Mouse (Mus musculus): ENCODE data around the gene Gm8300. TPM values are rescaled to one million over a fixed set of nuclear protein-coding genes. Genes with fewer than 3 reads are reported as not detected.
"Not testable (repeated sequence)": the region's sequence is repeated elsewhere in the genome, so short reads cannot be mapped to it uniquely, and the experiment has no call there.

Gm8300 gene
- total RNA-seq (2015; ENCODE audit: low replicate concordance) (not detected in 2 replicates), total RNA-seq (2017; ENCODE audit: low replicate concordance) (not detected in 2 replicates)

GRCm38 (mm10) chr12:87514016-87514415, at the start of gene Gm8300:
Gm8300 (plus strand) TSS chr12:87514316.
- ATAC-seq (replicated peaks; ENCODE audit: low FRiP score, poor library complexity, severe bottlenecking) = not testable (repeated sequence)

- no peak for ATAC-seq (replicated peaks; ENCODE audit: low FRiP score, poor library complexity, severe bottlenecking)
These were observed 49.3 kb upstream of the Gm8300 start for GRCm38 (mm10) chr12:87464678-87465297.

GRCm38 (mm10) chr12:87470263-87471136, 43.6 kb upstream of the Gm8300 start:
- no peak for ATAC-seq (replicated peaks; ENCODE audit: low FRiP score, poor library complexity, severe bottlenecking)

DNA sequence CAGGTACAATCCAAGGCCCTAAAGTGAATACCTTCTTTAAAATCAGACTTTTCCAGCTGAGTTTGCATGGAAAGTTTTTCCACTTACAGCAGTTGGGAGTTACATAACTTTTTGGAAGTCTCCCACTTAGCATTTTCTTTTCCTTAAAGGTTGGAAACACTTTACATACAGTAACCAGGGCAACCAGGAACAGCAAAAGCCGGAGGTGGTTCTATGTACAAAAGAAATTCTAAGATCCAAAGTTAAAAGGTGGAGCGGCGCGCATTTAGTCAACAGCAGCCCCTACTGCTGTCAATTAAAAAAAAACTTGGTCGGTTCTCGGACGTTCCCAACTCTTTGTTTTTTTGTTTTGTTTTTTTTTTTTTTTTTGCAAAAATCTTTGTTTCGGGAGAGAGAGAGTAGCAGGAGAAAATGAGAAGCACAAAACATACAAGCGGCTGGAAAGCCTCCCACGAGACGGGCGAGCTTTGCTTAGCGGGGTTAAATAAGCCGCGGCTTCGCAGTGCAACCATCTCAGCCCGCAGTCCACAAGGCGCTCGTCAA, 42.6 kb upstream of the Gm8300 start:
- no peak; the same call in 1 of the 2 replicates for ATAC-seq (replicated peaks; ENCODE audit: low FRiP score, poor library complexity, severe bottlenecking)

DNA sequence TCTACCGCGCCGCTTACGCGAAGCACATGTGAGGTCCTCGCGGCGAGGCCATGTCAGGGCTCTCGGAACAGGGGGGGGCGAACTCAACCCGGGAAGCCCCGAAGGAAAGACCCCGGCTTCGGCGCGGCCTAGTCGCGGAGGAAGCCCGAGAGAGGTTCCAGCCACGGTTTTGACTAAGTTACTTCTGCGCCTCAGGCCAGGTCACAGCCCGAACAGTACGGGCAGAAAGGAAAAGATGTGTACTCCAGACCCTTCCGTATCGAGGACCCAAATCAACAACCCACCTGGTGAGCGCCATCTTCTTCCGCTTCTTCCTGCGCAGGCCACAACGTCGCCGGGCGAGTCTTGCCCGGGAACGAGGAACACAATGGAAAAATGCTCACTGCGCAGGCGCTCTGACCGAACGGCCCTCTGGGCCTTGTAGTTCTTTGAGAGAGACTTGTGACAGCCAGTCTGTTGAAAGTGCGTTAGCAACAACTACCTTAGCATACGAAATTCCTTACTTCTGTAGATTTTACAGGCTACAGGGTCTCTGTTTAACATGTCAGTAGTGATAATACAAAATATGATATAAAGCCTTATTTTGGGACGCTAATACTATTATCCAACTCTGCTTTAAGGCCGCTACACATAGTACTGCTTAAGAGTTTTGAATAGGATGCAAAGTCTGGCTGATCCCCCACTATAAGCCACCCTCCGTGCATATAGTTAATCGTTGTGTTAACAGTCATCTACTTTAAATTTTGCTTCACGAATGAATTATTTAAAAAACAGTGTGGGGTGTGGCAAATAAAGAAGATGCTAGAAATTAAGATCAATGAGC, 41.9 kb upstream of the Gm8300 start, which contains the start of gene Snw1:
Gene Snw1, minus strand, starts transcription at position 311 of the 823 bp plus-strand sequence.
- ATAC-seq (replicated peaks; ENCODE audit: low FRiP score, poor library complexity, severe bottlenecking) = peak; percentile 96

DNA sequence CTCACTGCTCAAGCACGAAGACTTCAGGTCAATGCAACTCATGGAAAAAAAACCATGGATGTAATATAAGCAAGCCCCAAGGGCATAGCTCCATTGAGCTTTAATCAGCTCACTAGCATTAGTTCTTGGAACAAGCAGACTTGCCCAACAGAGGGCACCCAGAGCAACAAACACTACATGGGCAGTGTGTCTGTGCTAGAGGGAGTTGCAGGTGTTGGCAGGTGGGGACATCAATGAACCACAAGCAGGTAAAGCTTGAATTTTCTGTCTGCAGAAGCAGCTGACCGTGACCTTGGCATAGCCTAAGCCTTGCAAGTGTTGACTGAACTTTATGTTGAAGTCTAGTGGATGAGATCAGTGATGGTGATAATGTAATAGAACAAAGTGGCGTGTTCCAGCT, 39.4 kb upstream of the Gm8300 start:
- no peak for ATAC-seq (replicated peaks; ENCODE audit: low FRiP score, poor library complexity, severe bottlenecking)

DNA sequence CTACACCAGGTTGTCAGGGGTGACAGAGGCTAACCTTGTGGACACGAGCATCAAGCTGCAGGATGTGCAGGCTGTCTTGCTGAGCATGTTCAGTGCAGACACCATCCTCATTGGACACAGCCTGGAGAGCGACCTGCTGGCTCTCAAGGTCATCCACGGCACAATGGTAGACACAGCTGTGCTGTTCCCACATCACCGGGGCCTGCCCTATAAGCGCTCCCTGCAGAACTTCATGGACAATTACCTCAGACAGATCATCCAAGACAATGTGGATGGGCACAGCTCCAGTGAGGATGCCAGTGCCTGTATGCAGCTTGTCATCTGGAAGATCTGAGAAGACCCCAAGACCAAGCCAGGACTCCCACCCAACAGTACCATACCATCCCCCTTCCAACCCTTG, 31.6 kb upstream of the Gm8300 start:
- ATAC-seq (replicated peaks; ENCODE audit: low FRiP score, poor library complexity, severe bottlenecking) = not testable (repeated sequence)

DNA sequence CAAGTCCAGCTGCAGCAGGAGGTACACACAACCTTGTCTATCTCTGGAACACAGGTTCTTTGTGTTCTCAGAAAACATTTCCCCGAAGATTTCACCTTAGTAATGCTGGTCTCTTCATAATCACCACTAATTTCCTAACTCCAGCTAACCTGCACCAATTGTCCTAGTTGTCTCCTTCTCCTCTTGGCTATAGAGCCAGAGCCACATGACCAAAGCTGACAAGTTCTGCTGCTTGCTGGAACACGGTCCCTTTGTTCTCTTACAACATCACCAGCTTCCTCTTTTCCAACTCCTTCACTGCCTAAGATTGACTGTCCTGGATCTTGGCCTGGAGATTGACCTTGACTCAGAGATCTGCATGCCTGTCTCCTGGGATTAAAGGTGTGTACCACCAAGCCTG, 25.4 kb upstream of the Gm8300 start:
- not testable (repeated sequence) for ATAC-seq (replicated peaks; ENCODE audit: low FRiP score, poor library complexity, severe bottlenecking)

GRCm38 (mm10) chr12:87494421-87494820, 19.7 kb upstream of the Gm8300 start, which contains the start of gene Gm5788:
Gm5788 (plus strand) TSS chr12:87494721.
- not testable (repeated sequence) for ATAC-seq (replicated peaks; ENCODE audit: low FRiP score, poor library complexity, severe bottlenecking)

- ATAC-seq (replicated peaks; ENCODE audit: low FRiP score, poor library complexity, severe bottlenecking) = not testable (repeated sequence)
These were observed 5.5 kb downstream of the Gm8300 start for GRCm38 (mm10) chr12:87519616-87520015.

DNA sequence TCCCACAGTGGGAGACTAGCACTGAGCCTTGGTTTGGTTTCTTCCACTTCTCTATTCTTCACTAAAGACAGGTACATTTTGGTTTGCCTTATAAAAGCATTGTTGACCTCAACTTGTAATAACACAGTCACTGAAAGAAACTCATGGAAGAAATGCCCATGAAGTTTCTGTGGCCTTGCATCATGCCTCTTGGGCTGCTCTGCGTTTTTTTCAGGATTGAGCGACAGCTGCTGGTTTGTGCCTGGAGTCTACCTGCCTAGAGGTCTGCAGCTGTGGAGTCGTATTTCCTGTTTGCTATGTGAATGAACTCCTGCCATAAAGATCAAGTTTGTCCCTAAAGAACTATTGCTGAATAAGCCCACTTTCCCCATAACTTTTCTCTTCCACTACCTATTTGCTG, 29.8 kb downstream of the Gm8300 start:
- ATAC-seq (replicated peaks; ENCODE audit: low FRiP score, poor library complexity, severe bottlenecking) = no peak

- not testable (repeated sequence) for ATAC-seq (replicated peaks; ENCODE audit: low FRiP score, poor library complexity, severe bottlenecking)
These were observed 36.5 kb downstream of the Gm8300 start for GRCm38 (mm10) chr12:87550628-87551027.

Other genes with a start within 250 kb of the Gm8300 start
- 5.9 and 16.7 TPM in 2 replicates for gene Vipas39, start 248.1 kb upstream of the Gm8300 start, total RNA-seq (2015; ENCODE audit: low replicate concordance)
- gene Vipas39, start 248.1 kb upstream of the Gm8300 start, total RNA-seq (2017; ENCODE audit: low replicate concordance) = 5.9 and 6.6 TPM in 2 replicates
- gene Ahsa1, start 247.8 kb upstream of the Gm8300 start, total RNA-seq (2015; ENCODE audit: low replicate concordance) = 17.9 and 19.2 TPM in 2 replicates
- gene Ahsa1, start 247.8 kb upstream of the Gm8300 start, total RNA-seq (2017; ENCODE audit: low replicate concordance) = 53.0 and 74.6 TPM in 2 replicates
- gene Ism2, start 214.6 kb upstream of the Gm8300 start, total RNA-seq (2015; ENCODE audit: low replicate concordance) = not detected in 2 replicates
- gene Ism2, start 214.6 kb upstream of the Gm8300 start, total RNA-seq (2017; ENCODE audit: low replicate concordance) = not detected in 2 replicates
- gene Sptlc2, start 126.0 kb upstream of the Gm8300 start, total RNA-seq (2015; ENCODE audit: low replicate concordance) = 43.7 and 57.3 TPM in 2 replicates
- 33.7 and 61.5 TPM in 2 replicates for gene Sptlc2, start 126.0 kb upstream of the Gm8300 start, total RNA-seq (2017; ENCODE audit: low replicate concordance)
- gene Slirp, start 70.4 kb upstream of the Gm8300 start, total RNA-seq (2015; ENCODE audit: low replicate concordance) = 15.5 and 27.3 TPM in 2 replicates
- gene Slirp, start 70.4 kb upstream of the Gm8300 start, total RNA-seq (2017; ENCODE audit: low replicate concordance) = 0.85 and 21.6 TPM in 2 replicates
- gene Alkbh1, start 70.3 kb upstream of the Gm8300 start, total RNA-seq (2015; ENCODE audit: low replicate concordance) = 6.1 and 7.5 TPM in 2 replicates
- 9.8 and 15.7 TPM in 2 replicates for gene Alkbh1, start 70.3 kb upstream of the Gm8300 start, total RNA-seq (2017; ENCODE audit: low replicate concordance)
- gene Snw1, start 42.0 kb upstream of the Gm8300 start, total RNA-seq (2015; ENCODE audit: low replicate concordance) = 12.1 and 13.8 TPM in 2 replicates
- 36.2 and 38.6 TPM in 2 replicates for gene Snw1, start 42.0 kb upstream of the Gm8300 start, total RNA-seq (2017; ENCODE audit: low replicate concordance)
- not detected in 2 replicates for gene Gm5788, start 19.6 kb upstream of the Gm8300 start, total RNA-seq (2015; ENCODE audit: low replicate concordance)
- not detected in 2 replicates for gene Gm5788, start 19.6 kb upstream of the Gm8300 start, total RNA-seq (2017; ENCODE audit: low replicate concordance)
- gene Oog1, start 88.4 kb downstream of the Gm8300 start, total RNA-seq (2015; ENCODE audit: low replicate concordance) = not detected in 2 replicates
- gene Oog1, start 88.4 kb downstream of the Gm8300 start, total RNA-seq (2017; ENCODE audit: low replicate concordance) = not detected in 2 replicates
- gene Gm4027, start 104.6 kb downstream of the Gm8300 start, total RNA-seq (2015; ENCODE audit: low replicate concordance) = not detected in 2 replicates
- gene Gm4027, start 104.6 kb downstream of the Gm8300 start, total RNA-seq (2017; ENCODE audit: low replicate concordance) = not detected in 2 replicates
- gene Gm16381, start 130.3 kb downstream of the Gm8300 start, total RNA-seq (2015; ENCODE audit: low replicate concordance) = not detected in 2 replicates
- gene Gm16381, start 130.3 kb downstream of the Gm8300 start, total RNA-seq (2017; ENCODE audit: low replicate concordance) = not detected in 2 replicates